In the genomic region with DNA sequence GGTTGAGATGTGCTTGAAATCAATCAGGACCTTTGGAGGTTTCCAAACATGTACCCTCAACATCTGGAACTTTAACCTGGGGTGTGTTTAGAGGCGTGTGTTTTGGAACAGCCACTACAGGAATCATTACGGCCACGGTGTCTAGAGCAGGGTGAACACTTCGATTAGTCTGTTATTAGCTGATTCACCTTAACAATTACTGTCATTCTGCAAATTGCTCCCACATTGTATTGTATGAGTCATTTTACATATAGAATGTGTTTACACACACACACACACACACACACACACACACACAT, we compare ENCODE assay signal across 25 mouse cellular contexts.
A peak's percentile ranks its signal among the peaks of the same experiment; 100 is the strongest.
DNase-seq lines count a peak whose midpoint lies in the region; ATAC-seq and TF ChIP-seq lines count a peak whose summit lies in the region.
"Had no signal": no experiment of that assay in that cellular context is flagged by ENCODE, and none has a peak within 500 bp of the region (broad histone marks: within the 10 kb centered on the region; RNA-seq: fewer than 3 reads in every experiment).

No protein-coding gene starts in this region.

- no peaks in the 10 kb centered on the region for H3K4me1 ChIP-seq in forebrain, embryonic 11.5 days (replicated peaks; ENCODE audit: control insufficient read depth, insufficient read depth, low read length)
- no peaks in the 10 kb centered on the region for H3K4me1 ChIP-seq in forebrain, embryonic 15.5 days
- peaks cover 6% of the 10 kb centered on the region for H3K4me1 ChIP-seq in forebrain, embryonic 13.5 days
- peaks cover 14% of the 10 kb centered on the region for H3K4me1 ChIP-seq in forebrain, embryonic 10.5 days
- no peaks in the 10 kb centered on the region for H3K4me1 ChIP-seq in midbrain, embryonic 11.5 days (ENCODE audit: control insufficient read depth, insufficient read depth, low read length)
- H3K4me1 ChIP-seq in midbrain, postnatal 0 days (ENCODE audit: insufficient read depth, low read length) = no peaks in the 10 kb centered on the region
- no peaks in the 10 kb centered on the region for H3K4me1 ChIP-seq in neural tube, embryonic 12.5 days
- H3K4me1 ChIP-seq: embryonic facial prominence, embryonic 10.5 days; embryonic facial prominence, embryonic 12.5 days had no signal

- no peak for TF ChIP-seq CTCF in midbrain, postnatal 0 days (IDR thresholded peaks at IDR 0.05)

- H3K27ac ChIP-seq in forebrain, embryonic 11.5 days (ENCODE audit: low read depth, low read length) = no peak overlapping the region
- H3K27ac ChIP-seq in forebrain, embryonic 15.5 days (replicated peaks) = no peak overlapping the region
- H3K27ac ChIP-seq in forebrain, embryonic 13.5 days = no peak overlapping the region
- H3K27ac ChIP-seq in forebrain, embryonic 10.5 days = no peak overlapping the region
- no peak overlapping the region for H3K27ac ChIP-seq in midbrain, embryonic 11.5 days (ENCODE audit: low read depth, low read length)
- H3K27ac ChIP-seq in midbrain, postnatal 0 days (ENCODE audit: low read depth, low read length) = no peak overlapping the region
- H3K27ac ChIP-seq in neural tube, embryonic 12.5 days = no peak overlapping the region
- H3K27ac ChIP-seq: embryonic facial prominence, embryonic 10.5 days; embryonic facial prominence, embryonic 12.5 days had no signal

- no peak overlapping the region for H3K4me2 ChIP-seq in forebrain, embryonic 11.5 days (ENCODE audit: low read depth, low read length, severe bottlenecking)
- H3K4me2 ChIP-seq in forebrain, embryonic 15.5 days (replicated peaks) = no peak overlapping the region
- no peak overlapping the region for H3K4me2 ChIP-seq in forebrain, embryonic 13.5 days
- H3K4me2 ChIP-seq in midbrain, embryonic 11.5 days = no peak overlapping the region
- H3K4me2 ChIP-seq in midbrain, postnatal 0 days (ENCODE audit: low read depth, low read length, poor library complexity, severe bottlenecking) = no peak overlapping the region
- H3K4me2 ChIP-seq in neural tube, embryonic 12.5 days (replicated peaks) = no peak overlapping the region
- H3K4me2 ChIP-seq: embryonic facial prominence, embryonic 12.5 days had no signal

- WGBS in forebrain, embryonic 11.5 days = 74% methylated on average over 4 of the region's 4 CpGs
- 62% methylated on average over 4 of the region's 4 CpGs for WGBS in forebrain, embryonic 15.5 days
- WGBS in forebrain, embryonic 13.5 days = 73% methylated on average over 4 of the region's 4 CpGs
- WGBS in forebrain, embryonic 10.5 days = 91% methylated on average over 4 of the region's 4 CpGs
- WGBS in midbrain, embryonic 11.5 days = 93% methylated on average over 4 of the region's 4 CpGs
- 94% methylated on average over 4 of the region's 4 CpGs for WGBS in midbrain, postnatal 0 days
- 80% methylated on average over 4 of the region's 4 CpGs for WGBS in neural tube, embryonic 12.5 days

- no peaks in the 10 kb centered on the region for H3K9me3 ChIP-seq in forebrain, embryonic 11.5 days (ENCODE audit: control insufficient read depth, low read length)
- H3K9me3 ChIP-seq in forebrain, embryonic 15.5 days = no peaks in the 10 kb centered on the region
- H3K9me3 ChIP-seq in forebrain, embryonic 13.5 days (replicated peaks) = no peaks in the 10 kb centered on the region
- H3K9me3 ChIP-seq in forebrain, embryonic 10.5 days = no peaks in the 10 kb centered on the region
- H3K9me3 ChIP-seq in midbrain, embryonic 11.5 days (ENCODE audit: control insufficient read depth, low read length) = no peaks in the 10 kb centered on the region
- no peaks in the 10 kb centered on the region for H3K9me3 ChIP-seq in midbrain, postnatal 0 days (ENCODE audit: low read length)
- no peaks in the 10 kb centered on the region for H3K9me3 ChIP-seq in neural tube, embryonic 12.5 days
- H3K9me3 ChIP-seq: embryonic facial prominence, embryonic 10.5 days; embryonic facial prominence, embryonic 12.5 days had no signal

- H3K36me3 ChIP-seq in forebrain, embryonic 11.5 days (ENCODE audit: control insufficient read depth, insufficient read depth, low read length) = no peaks in the 10 kb centered on the region
- H3K36me3 ChIP-seq in forebrain, embryonic 15.5 days = no peaks in the 10 kb centered on the region
- H3K36me3 ChIP-seq in forebrain, embryonic 13.5 days (ENCODE audit: poor library complexity, severe bottlenecking) = no peaks in the 10 kb centered on the region
- no peaks in the 10 kb centered on the region for H3K36me3 ChIP-seq in forebrain, embryonic 10.5 days (replicated peaks)
- no peaks in the 10 kb centered on the region for H3K36me3 ChIP-seq in midbrain, embryonic 11.5 days (ENCODE audit: control insufficient read depth, insufficient read depth, low read length)
- H3K36me3 ChIP-seq in midbrain, postnatal 0 days (ENCODE audit: insufficient read depth, low read length) = no peaks in the 10 kb centered on the region
- H3K36me3 ChIP-seq in neural tube, embryonic 12.5 days = no peaks in the 10 kb centered on the region
- H3K36me3 ChIP-seq: embryonic facial prominence, embryonic 10.5 days; embryonic facial prominence, embryonic 12.5 days; G1E had no signal

- H3K27me3 ChIP-seq in forebrain, embryonic 11.5 days (ENCODE audit: control insufficient read depth, insufficient read depth, low read length) = no peaks in the 10 kb centered on the region
- H3K27me3 ChIP-seq in forebrain, embryonic 15.5 days = no peaks in the 10 kb centered on the region
- no peaks in the 10 kb centered on the region for H3K27me3 ChIP-seq in forebrain, embryonic 13.5 days
- H3K27me3 ChIP-seq in forebrain, embryonic 10.5 days (ENCODE audit: poor library complexity, severe bottlenecking) = no peaks in the 10 kb centered on the region
- no peaks in the 10 kb centered on the region for H3K27me3 ChIP-seq in midbrain, embryonic 11.5 days (ENCODE audit: control insufficient read depth, insufficient read depth, low read length)
- no peaks in the 10 kb centered on the region for H3K27me3 ChIP-seq in midbrain, postnatal 0 days (ENCODE audit: insufficient read depth, low read length)
- H3K27me3 ChIP-seq in neural tube, embryonic 12.5 days (replicated peaks) = 0 out of 2 replicates have a peak, but pooled peaks cover 3% of the 10 kb centered on the region
- H3K27me3 ChIP-seq: CH12.LX; embryonic facial prominence, embryonic 12.5 days had no signal

- peak; percentile 52 for ATAC-seq in forebrain, embryonic 11.5 days (replicated peaks; ENCODE audit: low FRiP score)
- no peak for ATAC-seq in forebrain, embryonic 15.5 days (replicated peaks)
- ATAC-seq in forebrain, embryonic 13.5 days = 0 out of 2 replicates have a peak, but pooled peaks have one; percentile 24
- no peak for ATAC-seq in midbrain, embryonic 11.5 days (ENCODE audit: low FRiP score)
- ATAC-seq in midbrain, postnatal 0 days (ENCODE audit: low FRiP score) = no peak
- 0 out of 2 replicates have a peak, but pooled peaks have one; percentile 37 for ATAC-seq in neural tube, embryonic 12.5 days (ENCODE audit: low FRiP score, low read depth)
- ATAC-seq: activated CD4-positive, CD25-positive, alpha-beta regulatory T cell, adult 4 months; CD4-positive, CD25-positive, alpha-beta regulatory T cell, adult 4 months; forebrain, postnatal 0 days; Patski had no signal

- no peak overlapping the region for H3K9ac ChIP-seq in forebrain, embryonic 11.5 days (ENCODE audit: low read length)
- H3K9ac ChIP-seq in forebrain, embryonic 15.5 days (replicated peaks) = no peak overlapping the region
- H3K9ac ChIP-seq in forebrain, embryonic 13.5 days = no peak overlapping the region
- no peak overlapping the region for H3K9ac ChIP-seq in midbrain, embryonic 11.5 days (ENCODE audit: low read length)
- no peak overlapping the region for H3K9ac ChIP-seq in midbrain, postnatal 0 days (replicated peaks; ENCODE audit: low read length, poor library complexity, severe bottlenecking)
- H3K9ac ChIP-seq in neural tube, embryonic 12.5 days = no peak overlapping the region
- H3K9ac ChIP-seq: embryonic facial prominence, embryonic 12.5 days; forebrain, postnatal 0 days had no signal

- DNase-seq in forebrain, embryonic 11.5 days (ENCODE audit: low spot score) = no peak
- no peak for DNase-seq in forebrain, embryonic 10.5 days (ENCODE audit: extremely low spot score, low spot score)
- peak; percentile 49 for DNase-seq in midbrain, embryonic 11.5 days (ENCODE audit: low spot score, missing footprints)
- DNase-seq in midbrain, postnatal 0 days (ENCODE audit: low spot score) = no peak
- no peak for DNase-seq in neural tube, embryonic 10.5 days (ENCODE audit: extremely low spot score, low spot score)
- DNase-seq: adrenal gland, adult 8-10 months; adrenal gland, postnatal 14 days; adrenal gland, postnatal 36 days; B cell, adult 2 months; cerebellum, adult 11-12 months; cerebellum, adult 2 months; cerebellum, adult 9-10 months; cerebellum, postnatal 10 days; cerebellum, postnatal 25 days; forebrain, postnatal 0 days had no signal

- no peak overlapping the region for H3K4me3 ChIP-seq in forebrain, embryonic 11.5 days (ENCODE audit: low read depth, low read length)
- no peak overlapping the region for H3K4me3 ChIP-seq in forebrain, embryonic 15.5 days
- H3K4me3 ChIP-seq in forebrain, embryonic 13.5 days = no peak overlapping the region
- no peak overlapping the region for H3K4me3 ChIP-seq in forebrain, embryonic 10.5 days
- no peak overlapping the region for H3K4me3 ChIP-seq in midbrain, embryonic 11.5 days (ENCODE audit: low read depth, low read length)
- no peak overlapping the region for H3K4me3 ChIP-seq in midbrain, postnatal 0 days (ENCODE audit: low read depth, low read length)
- no peak overlapping the region for H3K4me3 ChIP-seq in neural tube, embryonic 12.5 days
- H3K4me3 ChIP-seq: embryonic facial prominence, embryonic 10.5 days; embryonic facial prominence, embryonic 12.5 days had no signal

Comparison
In these comparisons a context has a peak if more than half of its experiments do, and no peak if none do; other contexts are left out.
1. ATAC-seq: peak in forebrain, embryonic 11.5 days (single experiment), forebrain, embryonic 13.5 days (single experiment) and neural tube, embryonic 12.5 days (single experiment); none in forebrain, embryonic 15.5 days (single experiment), midbrain, embryonic 11.5 days (single experiment) and midbrain, postnatal 0 days (single experiment).